Mouse (Mus musculus) stomach, embryonic 14.5 days (tissue): Measurements from ENCODE around the gene Mcpt2. TPM values are rescaled to one million over a fixed set of nuclear protein-coding genes. Genes with fewer than 3 reads are reported as not detected.
"Not testable (repeated sequence)": the region's sequence is repeated elsewhere in the genome, so short reads cannot be mapped to it uniquely, and the experiment has no call there.

Experiments
- ATAC-seq: fragments of 200-750 bp; cut with Nextera tagmentation; 2 replicates; pipeline ENCODE4 v1.8.0; 2017; ENCODE audit warnings: low read depth, moderate TSS enrichment; ENCODE audit not compliant: insufficient number of reproducible peaks, insufficient read depth, low FRiP score
- H3K27ac ChIP-seq: fragments of 300-500 bp; sonication (generic); 2 replicates; pipeline ENCODE4 v1.5.1; 2014; ENCODE audit warnings: mild to moderate bottlenecking, low read length, moderate library complexity, mixed read lengths
- H3K27me3 ChIP-seq: fragments of 300-500 bp; sonication (generic); 2 replicates; pipeline ENCODE4 v1.6.1; 2014; ENCODE audit warnings: low read length, control low read depth, mixed read lengths; ENCODE audit not compliant: control insufficient read depth, insufficient read depth
- H3K36me3 ChIP-seq: fragments of 300-500 bp; sonication (generic); 2 replicates; pipeline ENCODE4 v1.6.1; 2014; ENCODE audit warnings: mild to moderate bottlenecking, control low read depth, low read length, moderate library complexity, mixed read lengths; ENCODE audit not compliant: control insufficient read depth, insufficient read depth
- H3K4me1 ChIP-seq: fragments of 300-500 bp; sonication (generic); 2 replicates; pipeline ENCODE4 v1.6.1; 2014; ENCODE audit warnings: low read length, control low read depth, mixed read lengths; ENCODE audit not compliant: control insufficient read depth, insufficient read depth
- H3K4me2 ChIP-seq: fragments of 300-500 bp; sonication (generic); replicated peaks from 2 replicates; pipeline ENCODE4 v1.6.1; 2014; ENCODE audit warnings: low read depth, low read length, control low read depth
- H3K4me3 ChIP-seq: fragments of 300-500 bp; sonication (generic); 2 replicates; pipeline ENCODE4 v1.5.1; 2014; ENCODE audit warnings: low read depth, low read length, control low read depth
- H3K9ac ChIP-seq: fragments of 300-500 bp; sonication (generic); replicated peaks from 2 replicates; pipeline ENCODE4 v1.6.1; 2014; ENCODE audit warnings: low read depth, mild to moderate bottlenecking, control low read depth, low read length, moderate library complexity, mixed read lengths
- H3K9me3 ChIP-seq: fragments of 300-500 bp; sonication (generic); 2 replicates; pipeline ENCODE4 v1.6.1; 2016; ENCODE audit warnings: low read depth, low read length, control low read depth; ENCODE audit not compliant: control insufficient read depth
- WGBS: fragments of 180-500 bp; shearing (Covaris S2); extraction: QIAGEN DNeasy Blood & Tissue Kit; methylation state at CpG from one replicate; pipeline ENCODE4 v1.1.7; 2014; 5-methylcytosine and 5-hydroxymethylcytosine counted together
- polyA plus RNA-seq: library from polyadenylated mRNA; unstranded; fragments of >200 nt; fragmentation: Nextera tagmentation; extraction: Ambion mirVana; gene quantifications from 2 replicates; pipeline ENCODE4 v1.2.1, GENCODE M21; 2014

The Mcpt2 gene
- 0.64 and 1.0 TPM in 2 replicates for polyA plus RNA-seq

- not testable (repeated sequence) for H3K9me3 ChIP-seq, H3K36me3 ChIP-seq, H3K27me3 ChIP-seq, ATAC-seq, H3K27ac ChIP-seq, H3K9ac ChIP-seq, H3K4me2 ChIP-seq, H3K4me1 ChIP-seq, H3K4me3 ChIP-seq
- 70% methylated on average over 1 of the region's 1 CpGs for WGBS
Observed at GRCm38 (mm10) chr14:56041792-56042191, at the start of gene Mcpt2. Mcpt2 (plus strand) TSS chr14:56042041.

- Histone ChIP-seq H3K9me3 (no peaks in the 10 kb centered on the region), H3K9ac (no peak overlapping the region), H3K4me3 (no peak overlapping the region), H3K36me3 (no peaks in the 10 kb centered on the region), H3K27me3 (no peaks in the 10 kb centered on the region), H3K4me1 (no peaks in the 10 kb centered on the region), H3K4me2 (no peak overlapping the region), H3K27ac (no peak overlapping the region)
- no peak for ATAC-seq
- WGBS: 65% methylated on average over 3 of the region's 3 CpGs
Observed at GRCm38 (mm10) chr14:56013147-56013546, 28.7 kb upstream of the Mcpt2 start.

- H3K4me3 ChIP-seq: no peak overlapping the region
- 94% methylated on average over 2 of the region's 2 CpGs for WGBS
Observed at GRCm38 (mm10) chr14:56013924-56014323, 27.9 kb upstream of the Mcpt2 start.

GRCm38 (mm10) chr14:56017671-56018070 is 24.2 kb upstream of the Mcpt2 start, which contains the start of gene Mcpt1:
Mcpt1 (plus strand) TSS chr14:56017971.
- not testable (repeated sequence) for H3K9me3 ChIP-seq, ATAC-seq, H3K27me3 ChIP-seq, H3K4me3 ChIP-seq, H3K36me3 ChIP-seq, H3K27ac ChIP-seq, H3K4me2 ChIP-seq, H3K4me1 ChIP-seq, H3K9ac ChIP-seq
- 69% methylated on average over 3 of the region's 3 CpGs for WGBS

More at GRCm38 (mm10) chr14:56013924-56014323, 27.9 kb upstream of the Mcpt2 start:
- Histone ChIP-seq H3K27ac (no peak overlapping the region), H3K9me3 (no peaks in the 10 kb centered on the region), H3K4me1 (no peaks in the 10 kb centered on the region), H3K27me3 (no peaks in the 10 kb centered on the region), H3K9ac (no peak overlapping the region), H3K4me2 (no peak overlapping the region), H3K36me3 (no peaks in the 10 kb centered on the region)
- ATAC-seq: no peak

- no peak for ATAC-seq
- Histone ChIP-seq H3K4me1 (no peaks in the 10 kb centered on the region), H3K36me3 (no peaks in the 10 kb centered on the region), H3K4me2 (no peak overlapping the region), H3K9ac (no peak overlapping the region), H3K9me3 (no peaks in the 10 kb centered on the region), H3K27me3 (no peaks in the 10 kb centered on the region), H3K27ac (no peak overlapping the region), H3K4me3 (no peak overlapping the region)
- 45% methylated on average over 1 of the region's 1 CpGs for WGBS
Observed at GRCm38 (mm10) chr14:56019446-56019845, 22.4 kb upstream of the Mcpt2 start.

GRCm38 (mm10) chr14:56021305-56021704 is 20.5 kb upstream of the Mcpt2 start:
- H3K4me1 ChIP-seq, ATAC-seq, H3K4me2 ChIP-seq, H3K27ac ChIP-seq, H3K9me3 ChIP-seq, H3K27me3 ChIP-seq, H3K4me3 ChIP-seq, H3K36me3 ChIP-seq, H3K9ac ChIP-seq: not testable (repeated sequence)
- 77% methylated on average over 4 of the region's 4 CpGs for WGBS

- not testable (repeated sequence) for H3K9ac ChIP-seq, H3K9me3 ChIP-seq, H3K4me3 ChIP-seq, H3K36me3 ChIP-seq, ATAC-seq, H3K27ac ChIP-seq, H3K27me3 ChIP-seq, H3K4me1 ChIP-seq, H3K4me2 ChIP-seq
- 68% methylated on average over 3 of the region's 3 CpGs for WGBS
Observed at GRCm38 (mm10) chr14:56030395-56030794, 11.4 kb upstream of the Mcpt2 start, which contains the start of gene Mcpt9. Mcpt9 (minus strand) TSS chr14:56030495.

GRCm38 (mm10) chr14:56034433-56034832 is 7.4 kb upstream of the Mcpt2 start:
- 70% methylated on average over 2 of the region's 2 CpGs for WGBS
- no peak overlapping the region for H3K4me3 ChIP-seq
- ATAC-seq: no peak

GRCm38 (mm10) chr14:56055408-56055807 is 13.6 kb downstream of the Mcpt2 start:
- H3K36me3 ChIP-seq: no peaks in the 10 kb centered on the region

More at GRCm38 (mm10) chr14:56034433-56034832, 7.4 kb upstream of the Mcpt2 start:
- Histone ChIP-seq H3K4me1 (no peaks in the 10 kb centered on the region), H3K27ac (no peak overlapping the region), H3K9me3 (no peaks in the 10 kb centered on the region), H3K9ac (no peak overlapping the region), H3K27me3 (no peaks in the 10 kb centered on the region), H3K36me3 (no peaks in the 10 kb centered on the region), H3K4me2 (no peak overlapping the region)

More at GRCm38 (mm10) chr14:56055408-56055807, 13.6 kb downstream of the Mcpt2 start:
- Histone ChIP-seq H3K9ac (no peak overlapping the region), H3K27me3 (no peaks in the 10 kb centered on the region), H3K9me3 (no peaks in the 10 kb centered on the region), H3K27ac (no peak overlapping the region), H3K4me3 (no peak overlapping the region), H3K4me2 (no peak overlapping the region), H3K4me1 (no peaks in the 10 kb centered on the region)
- 79% methylated on average over 3 of the region's 3 CpGs for WGBS
- no peak for ATAC-seq
